Mouse (Mus musculus) intestine, embryonic 16.5 days (tissue): Measurements from ENCODE around the gene Olfr223. TPM values are rescaled to one million over a fixed set of nuclear protein-coding genes. Genes with fewer than 3 reads are reported as not detected.
"Not testable (repeated sequence)": the region's sequence is repeated elsewhere in the genome, so short reads cannot be mapped to it uniquely, and the experiment has no call there.

Experiments used
- ATAC-seq: fragments of 200-750 bp; cut with Nextera tagmentation; 2 replicates; pipeline ENCODE4 v1.8.0; 2017; ENCODE audit warnings: moderate TSS enrichment, moderate library complexity
- H3K27ac ChIP-seq: fragments of 300-500 bp; sonication (generic); 2 replicates; pipeline ENCODE4 v1.5.1; 2014; ENCODE audit warnings: mild to moderate bottlenecking, low read length
- H3K27me3 ChIP-seq: fragments of 300-500 bp; sonication (generic); replicated peaks from 2 replicates; pipeline ENCODE4 v1.6.1; 2014; ENCODE audit warnings: low read length, control low read depth, mixed read lengths; ENCODE audit not compliant: control insufficient read depth, insufficient read depth
- H3K36me3 ChIP-seq: fragments of 300-500 bp; sonication (generic); 2 replicates; pipeline ENCODE4 v1.6.1; 2014; ENCODE audit warnings: low read length, control low read depth; ENCODE audit not compliant: control insufficient read depth, insufficient read depth
- H3K4me1 ChIP-seq: fragments of 300-500 bp; sonication (generic); 2 replicates; pipeline ENCODE4 v1.6.1; 2014; ENCODE audit warnings: low read length, control low read depth, mixed read lengths; ENCODE audit not compliant: control insufficient read depth, insufficient read depth
- H3K4me2 ChIP-seq: fragments of 300-500 bp; sonication (generic); 2 replicates; pipeline ENCODE4 v1.6.1; 2014; ENCODE audit warnings: low read depth, low read length, control low read depth
- H3K4me3 ChIP-seq: fragments of 300-500 bp; sonication (generic); 2 replicates; pipeline ENCODE4 v1.5.1; 2014; ENCODE audit warnings: mild to moderate bottlenecking, low read length
- H3K9ac ChIP-seq: fragments of 300-500 bp; sonication (generic); 2 replicates; pipeline ENCODE4 v1.6.1; 2014; ENCODE audit warnings: low read depth, low read length
- H3K9me3 ChIP-seq: fragments of 300-500 bp; sonication (generic); 2 replicates; pipeline ENCODE4 v1.6.1; 2016; ENCODE audit warnings: low read length, control low read depth; ENCODE audit not compliant: control insufficient read depth
- WGBS: fragments of 180-500 bp; shearing (Covaris S2); extraction: QIAGEN DNeasy Blood & Tissue Kit; methylation state at CpG from one replicate; pipeline ENCODE4 v1.1.7; 2014; 5-methylcytosine and 5-hydroxymethylcytosine counted together
- polyA plus RNA-seq: library from polyadenylated mRNA; unstranded; fragments of >200 nt; fragmentation: Nextera tagmentation; extraction: Ambion mirVana; gene quantifications from 2 replicates; pipeline ENCODE4 v1.2.1, GENCODE M21; 2015

Olfr223 gene
- polyA plus RNA-seq, 1 experiment from 2014 or later, result not detected

DNA sequence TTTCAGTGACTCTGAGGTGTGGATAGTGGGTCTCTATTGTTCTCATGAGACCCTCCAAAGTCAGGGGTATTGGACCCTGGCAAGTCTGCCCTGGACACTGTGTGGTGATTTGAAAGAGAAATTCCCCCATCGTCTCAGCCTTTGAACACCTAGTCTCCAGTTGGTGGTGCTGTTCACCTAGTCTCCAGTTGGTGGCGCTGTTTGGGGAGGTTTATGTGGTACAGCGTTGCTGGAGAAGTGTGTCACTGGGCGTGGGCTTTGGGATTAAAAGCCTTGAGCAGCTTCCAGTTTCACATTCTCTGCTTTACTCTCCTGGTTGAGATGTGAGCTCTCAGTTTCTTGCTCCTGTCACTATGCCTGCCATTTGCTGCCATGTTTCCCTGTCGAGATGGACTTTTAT, 39.9 kb upstream of the Olfr223 start:
- Histone ChIP-seq H3K9ac (no peak overlapping the region), H3K4me1 (no peaks in the 10 kb centered on the region), H3K4me3 (no peak overlapping the region), H3K9me3 (no peaks in the 10 kb centered on the region), H3K4me2 (no peak overlapping the region), H3K36me3 (no peaks in the 10 kb centered on the region), H3K27ac (no peak overlapping the region), H3K27me3 (no peaks in the 10 kb centered on the region)
- 30% methylated on average over 5 of the region's 5 CpGs for WGBS
- ATAC-seq, result no peak

GRCm38 (mm10) chr11:59631980-59632379, 38.9 kb upstream of the Olfr223 start:
- Histone ChIP-seq H3K4me3 (no peak overlapping the region), H3K27ac (no peak overlapping the region), H3K4me1 (no peaks in the 10 kb centered on the region), H3K27me3 (no peaks in the 10 kb centered on the region), H3K4me2 (no peak overlapping the region), H3K36me3 (no peaks in the 10 kb centered on the region), H3K9me3 (no peaks in the 10 kb centered on the region), H3K9ac (no peak overlapping the region)
- 81% methylated on average over 4 of the region's 4 CpGs for WGBS
- no peak for ATAC-seq

- H3K27me3 ChIP-seq, result no peaks in the 10 kb centered on the region
- no peaks in the 10 kb centered on the region for H3K9me3 ChIP-seq
- 61% methylated on average over 5 of the region's 5 CpGs for WGBS
- H3K27ac ChIP-seq, result no peak overlapping the region
- no peaks in the 10 kb centered on the region for H3K36me3 ChIP-seq
- ATAC-seq, result no peak
- H3K9ac ChIP-seq, result no peak overlapping the region
- no peak overlapping the region for H3K4me2 ChIP-seq
- H3K4me1 ChIP-seq, result no peaks in the 10 kb centered on the region
- no peak overlapping the region for H3K4me3 ChIP-seq
Observed at GRCm38 (mm10) chr11:59629871-59630270, 36.8 kb upstream of the Olfr223 start.

- ATAC-seq, result no peak
- H3K9me3 ChIP-seq, result no peaks in the 10 kb centered on the region
- H3K4me2 ChIP-seq, result no peak overlapping the region
- WGBS, result 77% methylated on average over 5 of the region's 5 CpGs
- no peaks in the 10 kb centered on the region for H3K27me3 ChIP-seq
- no peak overlapping the region for H3K4me3 ChIP-seq
- no peaks in the 10 kb centered on the region for H3K36me3 ChIP-seq
- no peak overlapping the region for H3K27ac ChIP-seq
- H3K9ac ChIP-seq, result no peak overlapping the region
- H3K4me1 ChIP-seq, result no peaks in the 10 kb centered on the region
Observed at GRCm38 (mm10) chr11:59628177-59628576, 35.1 kb upstream of the Olfr223 start.

DNA sequence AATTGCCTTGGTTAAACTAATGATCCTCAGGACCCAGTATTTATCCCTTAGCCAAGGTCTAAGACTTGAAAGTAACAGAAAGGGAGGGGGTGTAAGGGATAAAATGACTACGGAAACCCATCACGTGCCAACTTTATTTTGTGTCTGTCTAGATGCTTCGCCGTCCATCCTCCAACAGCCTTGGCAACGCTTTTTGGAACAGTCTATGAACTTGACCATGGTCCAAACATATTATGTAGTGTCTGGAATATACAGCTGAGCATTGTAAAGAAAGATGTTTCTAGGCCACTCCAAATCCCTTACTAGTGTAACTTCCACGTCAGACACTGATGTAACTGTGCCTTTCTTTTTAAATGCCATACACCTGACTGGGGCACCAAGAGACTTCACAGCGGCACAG, 33.1 kb upstream of the Olfr223 start:
- no peaks in the 10 kb centered on the region for H3K27me3 ChIP-seq
- H3K27ac ChIP-seq, result no peak overlapping the region
- no peak overlapping the region for H3K4me3 ChIP-seq
- no peak for ATAC-seq
- H3K9ac ChIP-seq, result no peak overlapping the region
- no peaks in the 10 kb centered on the region for H3K4me1 ChIP-seq
- 79% methylated on average over 7 of the region's 7 CpGs for WGBS
- H3K9me3 ChIP-seq, result no peaks in the 10 kb centered on the region
- no peaks in the 10 kb centered on the region for H3K36me3 ChIP-seq
- no peak overlapping the region for H3K4me2 ChIP-seq

DNA sequence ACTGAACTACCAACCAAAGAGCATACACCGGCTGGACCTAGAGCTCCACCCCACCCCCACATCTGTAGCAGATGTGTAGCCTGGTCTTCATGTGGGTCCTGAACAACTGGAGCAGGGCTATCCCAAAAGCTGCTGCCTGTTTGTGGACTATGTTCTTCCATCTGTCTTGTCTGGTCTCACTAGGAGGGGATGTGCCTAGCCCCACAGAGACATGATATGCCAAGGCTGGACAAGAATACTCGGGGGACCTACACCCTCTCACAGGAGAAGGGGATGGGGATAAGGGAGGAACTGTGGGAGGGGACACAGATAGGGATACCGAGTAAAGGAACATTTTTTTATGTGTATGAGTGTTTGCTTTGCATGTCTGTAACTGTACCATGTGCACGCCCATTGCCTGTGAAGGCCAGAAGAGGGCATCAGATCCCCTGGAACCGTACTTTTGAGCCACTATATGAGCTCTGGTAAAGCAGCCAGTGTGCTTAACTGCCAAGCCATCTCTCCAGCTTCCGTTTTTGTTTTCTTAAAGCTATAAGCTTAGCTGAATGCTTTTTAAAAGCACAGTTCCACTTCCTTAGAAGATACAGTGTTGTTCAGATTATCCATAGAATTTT, 31.0 kb upstream of the Olfr223 start:
- 0 out of 2 replicates have a peak, but pooled peaks have one; percentile 58 for ATAC-seq
- no peaks in the 10 kb centered on the region for H3K36me3 ChIP-seq
- no peak overlapping the region for H3K27ac ChIP-seq
- H3K27me3 ChIP-seq, result no peaks in the 10 kb centered on the region
- H3K4me1 ChIP-seq, result no peaks in the 10 kb centered on the region
- H3K4me3 ChIP-seq, result no peak overlapping the region
- no peaks in the 10 kb centered on the region for H3K9me3 ChIP-seq
- H3K9ac ChIP-seq, result no peak overlapping the region
- 32% methylated on average over 6 of the region's 6 CpGs for WGBS
- H3K4me2 ChIP-seq, result no peak overlapping the region

DNA sequence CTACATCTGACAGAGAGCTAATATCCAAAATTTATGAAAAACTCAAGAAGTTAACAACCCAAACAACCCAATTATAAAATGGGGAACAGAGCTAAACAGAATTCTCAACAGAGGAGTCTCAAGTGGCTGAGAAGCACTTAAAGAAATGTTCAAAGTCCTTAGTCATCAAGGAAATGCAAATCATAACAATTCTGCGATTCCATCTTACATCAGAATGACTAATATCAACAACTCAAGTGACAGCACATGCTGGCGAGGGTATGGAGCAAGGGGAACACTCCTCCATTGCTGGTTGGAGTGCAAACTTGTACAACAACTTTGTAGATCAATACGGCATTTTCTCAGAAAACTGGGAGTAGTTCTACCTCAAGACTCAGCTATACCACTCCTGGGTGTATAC, 29.1 kb upstream of the Olfr223 start:
- Histone ChIP-seq H3K36me3 (no peaks in the 10 kb centered on the region), H3K4me3 (no peak overlapping the region), H3K9me3 (no peaks in the 10 kb centered on the region), H3K9ac (no peak overlapping the region), H3K4me2 (no peak overlapping the region), H3K27ac (no peak overlapping the region), H3K4me1 (no peaks in the 10 kb centered on the region), H3K27me3 (no peaks in the 10 kb centered on the region)
- WGBS, result 66% methylated on average over 3 of the region's 3 CpGs
- no peak for ATAC-seq

DNA sequence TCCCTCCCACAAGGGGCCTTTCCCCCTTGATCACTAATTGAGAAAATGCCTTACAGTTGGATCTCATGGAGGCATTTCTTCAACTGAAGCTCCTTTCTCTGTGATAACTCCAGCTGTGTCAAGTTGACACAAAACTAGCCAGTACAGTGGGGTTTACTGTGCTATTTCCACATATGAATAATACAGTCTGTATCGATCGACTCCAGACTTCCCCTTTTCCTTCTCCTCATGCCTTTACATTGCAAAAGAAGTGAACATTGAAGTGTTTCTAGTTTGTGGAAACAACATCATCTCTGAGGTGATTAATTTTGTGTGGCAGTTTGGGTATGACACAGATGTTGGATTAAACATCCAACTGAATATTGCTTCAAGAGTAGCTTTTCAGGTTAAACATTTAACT, 23.9 kb upstream of the Olfr223 start:
- H3K27ac ChIP-seq, H3K9me3 ChIP-seq, H3K4me2 ChIP-seq, ATAC-seq, H3K27me3 ChIP-seq, H3K9ac ChIP-seq, H3K4me1 ChIP-seq, H3K4me3 ChIP-seq, H3K36me3 ChIP-seq: not testable (repeated sequence)
- WGBS, result 92% methylated on average over 2 of the region's 2 CpGs

- Histone ChIP-seq H3K27ac (no peak overlapping the region), H3K27me3 (no peaks in the 10 kb centered on the region), H3K9me3 (no peaks in the 10 kb centered on the region), H3K4me3 (no peak overlapping the region), H3K9ac (no peak overlapping the region), H3K4me1 (no peaks in the 10 kb centered on the region), H3K36me3 (no peaks in the 10 kb centered on the region), H3K4me2 (no peak overlapping the region)
- 27% methylated on average over 4 of the region's 4 CpGs for WGBS
- ATAC-seq, result no peak
Observed at GRCm38 (mm10) chr11:59614120-59614519, 21.0 kb upstream of the Olfr223 start.

- Histone ChIP-seq H3K27ac (no peak overlapping the region), H3K36me3 (no peaks in the 10 kb centered on the region), H3K4me1 (no peaks in the 10 kb centered on the region), H3K4me2 (no peak overlapping the region), H3K27me3 (no peaks in the 10 kb centered on the region), H3K9me3 (no peaks in the 10 kb centered on the region), H3K9ac (no peak overlapping the region), H3K4me3 (no peak overlapping the region)
- no peak for ATAC-seq
- WGBS, result 71% methylated on average over 5 of the region's 5 CpGs
Observed at GRCm38 (mm10) chr11:59611646-59612045, 18.6 kb upstream of the Olfr223 start.
